Mouse (Mus musculus): ENCODE data around the gene Efcab6. TPM values are rescaled to one million over a fixed set of nuclear protein-coding genes. Genes with fewer than 3 reads are reported as not detected.
"Not testable (repeated sequence)": the region's sequence is repeated elsewhere in the genome, so short reads cannot be mapped to it uniquely, and the experiment has no call there.

Efcab6 gene
- not detected in 2 replicates for polyA plus RNA-seq (2015; fragmentation: Nextera tagmentation; extraction: Ambion mirVana)

- Histone ChIP-seq H3K9me3 (ENCODE audit: control insufficient read depth) (peaks cover 3% of the 10 kb centered on the region; the same call in 1 of the 2 replicates), H3K27ac (ENCODE audit: low read depth, low read length) (no peak within 1 kb of the TSS), H3K9ac (ENCODE audit: low read depth, low read length) (no peak within 1 kb of the TSS), H3K4me2 (replicated peaks; ENCODE audit: low read depth) (peak within 1 kb of the TSS; percentile 35), H3K4me3 (ENCODE audit: low read depth, low read length) (0 out of 2 replicates have a peak within 1 kb of the TSS, but pooled peaks have one; percentile 9), H3K36me3 (ENCODE audit: control insufficient read depth, insufficient read depth) (no peaks in the 10 kb centered on the region), H3K4me1 (replicated peaks; ENCODE audit: control insufficient read depth, insufficient read depth, low read length) (no peaks in the 10 kb centered on the region), H3K27me3 (replicated peaks; ENCODE audit: control insufficient read depth, insufficient read depth, low read length) (peaks cover 19% of the 10 kb centered on the region)
- 2% methylated on average over 29 of the region's 29 CpGs for WGBS
- ATAC-seq, result no peak
- TF ChIP-seq CTCF (IDR thresholded peaks at IDR 0.05; ENCODE audit: low read depth), result no peak
Measured at GRCm38 (mm10) chr15:84065140-84065539, at the start of gene Efcab6. TSS of gene Efcab6 (minus strand) at chr15:84065379.

GRCm38 (mm10) chr15:84113873-84114272, 48.7 kb upstream of the Efcab6 start:
- Histone ChIP-seq H3K27me3 (replicated peaks; ENCODE audit: control insufficient read depth, insufficient read depth, low read length) (no peaks in the 10 kb centered on the region), H3K4me2 (replicated peaks; ENCODE audit: low read depth) (no peak overlapping the region), H3K27ac (ENCODE audit: low read depth, low read length) (no peak overlapping the region), H3K9me3 (ENCODE audit: control insufficient read depth) (no peaks in the 10 kb centered on the region), H3K36me3 (ENCODE audit: control insufficient read depth, insufficient read depth) (no peaks in the 10 kb centered on the region), H3K9ac (ENCODE audit: low read depth, low read length) (no peak overlapping the region), H3K4me1 (replicated peaks; ENCODE audit: control insufficient read depth, insufficient read depth, low read length) (no peaks in the 10 kb centered on the region), H3K4me3 (ENCODE audit: low read depth, low read length) (no peak overlapping the region)
- no peak for TF ChIP-seq CTCF (IDR thresholded peaks at IDR 0.05; ENCODE audit: low read depth)
- 67% methylated on average over 6 of the region's 6 CpGs for WGBS
- no peak for ATAC-seq

- Histone ChIP-seq H3K36me3 (ENCODE audit: control insufficient read depth, insufficient read depth) (no peaks in the 10 kb centered on the region), H3K4me2 (replicated peaks; ENCODE audit: low read depth) (no peak overlapping the region), H3K9me3 (ENCODE audit: control insufficient read depth) (no peaks in the 10 kb centered on the region), H3K9ac (ENCODE audit: low read depth, low read length) (no peak overlapping the region), H3K4me3 (ENCODE audit: low read depth, low read length) (no peak overlapping the region), H3K4me1 (replicated peaks; ENCODE audit: control insufficient read depth, insufficient read depth, low read length) (0 out of 2 replicates have a peak, but pooled peaks cover 3% of the 10 kb centered on the region), H3K27me3 (replicated peaks; ENCODE audit: control insufficient read depth, insufficient read depth, low read length) (peaks cover 27% of the 10 kb centered on the region), H3K27ac (ENCODE audit: low read depth, low read length) (no peak overlapping the region)
- 5% methylated on average over 13 of the region's 13 CpGs for WGBS
- ATAC-seq, result no peak
- no peak for TF ChIP-seq CTCF (IDR thresholded peaks at IDR 0.05; ENCODE audit: low read depth)
Measured at GRCm38 (mm10) chr15:84108899-84109298, 43.7 kb upstream of the Efcab6 start.

- no peak for ATAC-seq
- no peak for TF ChIP-seq CTCF (IDR thresholded peaks at IDR 0.05; ENCODE audit: low read depth)
- 16% methylated on average over 12 of the region's 12 CpGs for WGBS
- no peak overlapping the region for H3K27ac ChIP-seq (ENCODE audit: low read depth, low read length)
- 0 out of 2 replicates have a peak, but pooled peaks cover 3% of the 10 kb centered on the region for H3K4me1 ChIP-seq (replicated peaks; ENCODE audit: control insufficient read depth, insufficient read depth, low read length)
- H3K36me3 ChIP-seq (ENCODE audit: control insufficient read depth, insufficient read depth), result no peaks in the 10 kb centered on the region
- peak overlapping the region; percentile 40 for H3K4me3 ChIP-seq (ENCODE audit: low read depth, low read length)
- H3K9ac ChIP-seq (ENCODE audit: low read depth, low read length), result no peak overlapping the region
- H3K9me3 ChIP-seq (ENCODE audit: control insufficient read depth), result no peaks in the 10 kb centered on the region
- peaks cover 27% of the 10 kb centered on the region for H3K27me3 ChIP-seq (replicated peaks; ENCODE audit: control insufficient read depth, insufficient read depth, low read length)
- H3K4me2 ChIP-seq (replicated peaks; ENCODE audit: low read depth), result peak overlapping the region; percentile 72
Measured at GRCm38 (mm10) chr15:84105924-84106500, 40.8 kb upstream of the Efcab6 start.

- ATAC-seq, result 0 out of 2 replicates have a peak, but pooled peaks have one; percentile 16
- Histone ChIP-seq H3K4me2 (replicated peaks; ENCODE audit: low read depth) (peak within 1 kb of the TSS; percentile 72), H3K27ac (ENCODE audit: low read depth, low read length) (no peak within 1 kb of the TSS), H3K27me3 (replicated peaks; ENCODE audit: control insufficient read depth, insufficient read depth, low read length) (peaks cover 27% of the 10 kb centered on the region), H3K9ac (ENCODE audit: low read depth, low read length) (no peak within 1 kb of the TSS), H3K9me3 (ENCODE audit: control insufficient read depth) (no peaks in the 10 kb centered on the region), H3K36me3 (ENCODE audit: control insufficient read depth, insufficient read depth) (no peaks in the 10 kb centered on the region), H3K4me3 (ENCODE audit: low read depth, low read length) (peak within 1 kb of the TSS; percentile 40), H3K4me1 (replicated peaks; ENCODE audit: control insufficient read depth, insufficient read depth, low read length) (0 out of 2 replicates have a peak, but pooled peaks cover 3% of the 10 kb centered on the region)
- no peak for TF ChIP-seq CTCF (IDR thresholded peaks at IDR 0.05; ENCODE audit: low read depth)
- WGBS, result 2% methylated on average over 77 of the region's 77 CpGs
Measured at GRCm38 (mm10) chr15:84105105-84105923, 40.1 kb upstream of the Efcab6 start, which contains the start of gene Sult4a1. TSS of gene Sult4a1 (minus strand) at chr15:84105754.

GRCm38 (mm10) chr15:84104626-84105025, 39.4 kb upstream of the Efcab6 start:
- no peaks in the 10 kb centered on the region for H3K9me3 ChIP-seq (ENCODE audit: control insufficient read depth)
- TF ChIP-seq CTCF (IDR thresholded peaks at IDR 0.05; ENCODE audit: low read depth), result no peak
- H3K36me3 ChIP-seq (ENCODE audit: control insufficient read depth, insufficient read depth), result no peaks in the 10 kb centered on the region
- peaks cover 27% of the 10 kb centered on the region for H3K27me3 ChIP-seq (replicated peaks; ENCODE audit: control insufficient read depth, insufficient read depth, low read length)
- 74% methylated on average over 7 of the region's 7 CpGs for WGBS
- no peak overlapping the region for H3K27ac ChIP-seq (ENCODE audit: low read depth, low read length)
- H3K4me3 ChIP-seq (ENCODE audit: low read depth, low read length), result no peak overlapping the region
- H3K4me1 ChIP-seq (replicated peaks; ENCODE audit: control insufficient read depth, insufficient read depth, low read length), result 0 out of 2 replicates have a peak, but pooled peaks cover 3% of the 10 kb centered on the region
- ATAC-seq, result no peak; the same call in 1 of the 2 replicates
- H3K9ac ChIP-seq (ENCODE audit: low read depth, low read length), result no peak overlapping the region
- H3K4me2 ChIP-seq (replicated peaks; ENCODE audit: low read depth), result no peak overlapping the region

GRCm38 (mm10) chr15:84097536-84097935, 32.4 kb upstream of the Efcab6 start:
- not testable (repeated sequence) for H3K9ac ChIP-seq (ENCODE audit: low read depth, low read length); H3K4me2 ChIP-seq (replicated peaks; ENCODE audit: low read depth); H3K9me3 ChIP-seq (ENCODE audit: control insufficient read depth); H3K27ac ChIP-seq (ENCODE audit: low read depth, low read length); H3K4me1 ChIP-seq (replicated peaks; ENCODE audit: control insufficient read depth, insufficient read depth, low read length); H3K4me3 ChIP-seq (ENCODE audit: low read depth, low read length); H3K27me3 ChIP-seq (replicated peaks; ENCODE audit: control insufficient read depth, insufficient read depth, low read length); H3K36me3 ChIP-seq (ENCODE audit: control insufficient read depth, insufficient read depth); ATAC-seq
- WGBS, result 81% methylated on average over 15 of the region's 15 CpGs

Data from intestine, postnatal 0 days (tissue).